Mouse (Mus musculus) spleen, embryonic (tissue): Measurements from ENCODE around the gene Ino80b.

Experiments
- CTCF ChIA-PET: fragments of 350-600 bp; sonication (Branson Sonifier 250); formaldehyde crosslinking; loops from one replicate; lab custom pipeline; 2022; lab: Charles Lee

The Ino80b gene

DNA sequence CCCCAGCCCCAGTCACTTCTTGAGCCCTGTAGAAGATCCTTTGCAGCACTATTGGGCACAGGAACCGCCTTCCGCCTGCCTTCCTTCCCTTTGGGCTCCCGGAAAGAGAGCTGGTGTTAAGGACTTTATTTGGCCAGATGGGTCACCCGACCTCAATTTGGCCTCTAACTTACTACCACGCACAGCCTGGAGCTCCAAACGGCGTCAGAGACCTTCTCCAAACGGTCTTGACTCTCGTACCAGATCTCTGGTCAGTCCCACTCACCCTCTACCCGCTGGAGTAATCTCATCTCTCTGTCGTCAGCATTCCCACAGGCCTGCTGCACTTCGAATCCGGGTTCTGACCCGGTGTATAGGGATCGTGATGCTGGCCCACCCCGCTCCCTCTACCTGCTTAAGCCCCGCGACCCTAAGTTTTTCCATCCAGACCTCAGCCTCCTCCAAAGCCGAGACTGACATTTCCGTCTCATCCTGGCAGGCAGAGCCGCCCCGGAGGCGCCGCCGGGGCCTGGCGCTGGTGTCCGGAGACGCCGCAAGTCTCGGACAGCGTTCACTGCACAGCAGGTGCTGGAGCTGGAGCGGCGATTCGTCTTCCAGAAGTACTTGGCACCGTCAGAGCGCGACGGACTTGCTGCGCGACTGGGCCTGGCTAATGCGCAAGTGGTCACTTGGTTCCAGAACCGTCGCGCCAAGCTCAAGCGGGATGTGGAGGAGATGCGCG lies 37.9 kb downstream of the Ino80b start:
- CTCF ChIA-PET = no interaction called here

DNA sequence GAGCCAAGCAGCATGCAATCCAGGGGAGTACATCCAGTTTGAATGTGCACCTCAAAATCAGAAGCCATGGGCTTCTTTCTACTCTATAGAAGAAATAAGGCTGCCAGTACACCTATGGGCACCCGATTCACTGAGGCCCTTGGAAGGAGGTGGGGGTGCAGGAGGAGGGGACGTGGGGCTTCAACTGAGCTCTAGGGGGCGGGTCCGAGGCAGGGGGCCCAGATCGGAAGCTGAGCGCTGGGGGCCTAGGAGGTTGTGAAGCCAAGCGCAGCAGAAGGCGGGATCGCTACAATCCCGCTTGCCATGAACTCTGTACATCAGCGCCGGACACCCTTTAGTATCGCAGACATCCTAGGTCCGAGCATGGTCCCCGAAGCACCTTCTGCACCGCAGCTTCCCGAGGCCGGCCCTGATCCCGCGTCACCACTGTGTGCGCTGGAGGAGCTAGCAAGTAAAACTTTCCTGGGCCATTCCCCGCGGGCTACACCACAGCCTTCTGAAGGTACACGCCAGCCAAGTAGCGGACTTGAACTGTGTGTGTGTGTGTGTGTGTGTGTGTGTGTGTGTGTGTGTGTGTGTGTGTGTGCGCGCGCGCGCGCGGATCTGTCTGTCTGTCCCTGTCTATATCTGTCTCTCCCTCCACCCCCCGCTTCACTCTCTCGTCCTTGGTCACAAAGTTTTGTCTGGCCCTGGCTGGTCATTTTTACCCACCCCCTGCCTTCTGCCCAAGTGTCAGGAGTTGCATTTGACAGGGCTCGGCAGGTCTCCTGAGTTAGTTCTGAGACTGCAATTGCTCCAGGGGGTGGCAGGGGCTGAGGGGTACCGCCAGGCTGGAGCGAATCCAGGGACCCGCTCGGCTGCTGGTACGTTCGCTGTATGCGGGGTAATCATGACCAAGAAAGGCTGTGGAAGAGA lies 38.9 kb downstream of the Ino80b start, which contains the start of gene Lbx2:
Gene Lbx2, plus strand, starts transcription at position 247 of the 915 bp plus-strand sequence.
- CTCF ChIA-PET = no interaction called here

DNA sequence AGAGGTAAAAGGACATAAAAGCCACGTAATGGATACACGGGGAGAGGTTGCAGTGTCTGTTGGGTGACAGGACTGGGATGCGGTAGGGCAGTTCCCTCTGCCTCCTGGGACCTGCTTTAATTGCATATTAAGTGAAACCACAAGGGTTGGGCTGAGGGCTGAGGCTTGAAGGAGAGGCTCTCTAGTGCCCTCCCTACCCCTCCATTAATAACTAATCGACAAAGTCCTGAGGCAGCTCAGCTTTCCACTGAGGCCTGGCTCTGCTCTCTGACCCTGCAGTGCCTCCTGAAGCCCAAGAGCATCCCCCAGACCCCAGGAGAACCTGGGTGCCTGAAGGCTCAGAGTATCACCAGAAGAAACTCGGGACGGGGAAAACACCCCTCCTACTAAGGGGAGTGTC lies 40.8 kb downstream of the Ino80b start:
- CTCF ChIA-PET = no interaction called here

DNA sequence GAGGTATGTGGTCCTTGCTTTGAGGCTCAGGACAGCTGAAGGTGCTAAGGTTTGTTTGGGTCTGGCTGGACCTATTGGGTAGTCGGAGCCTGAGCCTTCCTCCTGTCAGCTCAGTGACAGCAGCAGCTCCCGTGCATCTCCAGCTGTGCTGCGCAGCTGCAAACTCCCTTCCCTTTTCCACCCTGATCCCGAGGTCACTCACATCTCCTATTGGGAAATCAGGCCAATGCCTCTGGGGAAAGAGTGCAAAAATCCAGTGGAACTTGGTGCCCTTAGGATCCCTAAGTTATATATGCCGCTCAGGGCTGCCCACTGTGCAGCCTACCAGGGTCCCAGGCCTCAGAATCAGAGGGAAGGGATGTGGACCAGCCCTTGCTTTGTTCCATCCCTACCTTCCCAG lies 41.7 kb downstream of the Ino80b start:
- CTCF ChIA-PET = no interaction called here

DNA sequence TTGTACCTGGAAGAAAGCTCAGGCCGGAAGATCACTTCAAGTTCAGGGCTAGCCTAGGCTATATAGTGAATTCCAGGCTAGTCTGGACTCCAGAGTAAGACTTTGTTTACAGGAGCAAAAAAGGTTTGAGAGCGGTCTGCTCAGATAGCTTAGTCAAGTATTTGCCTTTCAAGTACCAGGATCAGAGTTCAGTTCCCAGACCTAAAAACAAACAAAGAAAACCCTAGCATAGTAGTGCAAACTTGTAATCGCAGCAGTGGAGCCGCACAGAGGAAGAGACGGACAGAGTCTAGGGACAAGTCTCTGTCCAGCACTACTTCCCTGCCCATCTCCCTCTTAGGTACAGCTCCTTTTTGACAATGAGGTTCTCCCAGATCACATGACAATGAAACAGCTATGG lies 45.0 kb downstream of the Ino80b start:
- CTCF ChIA-PET = no interaction called here

DNA sequence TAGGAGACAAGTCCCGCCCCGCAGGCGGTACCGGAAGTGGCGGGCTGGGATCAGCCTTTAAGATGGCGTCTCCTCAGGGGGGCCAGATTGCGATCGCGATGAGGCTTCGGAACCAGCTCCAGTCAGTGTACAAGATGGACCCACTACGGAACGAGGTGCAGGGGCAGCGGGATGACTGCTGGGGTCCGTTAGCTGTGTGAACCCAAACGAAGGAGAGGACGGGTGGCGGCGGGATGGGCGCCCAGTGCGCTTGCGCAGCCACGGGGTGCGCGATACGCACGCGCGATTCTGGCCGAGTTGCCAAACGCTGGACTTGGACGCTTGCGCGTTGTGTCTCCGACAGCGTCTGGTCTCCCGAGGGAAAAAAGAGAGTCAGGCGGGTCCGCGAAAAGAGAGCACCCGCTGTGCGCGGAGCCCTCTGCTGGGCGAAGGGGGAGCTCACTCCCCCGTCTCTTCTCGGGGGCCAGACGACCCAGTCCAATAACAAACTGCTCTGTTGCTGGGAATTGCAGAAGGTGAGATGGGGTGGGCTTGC lies 46.8 kb downstream of the Ino80b start:
- CTCF ChIA-PET = interaction anchor here (0.5 to 1.3 kb wide), 5 partner anchors 23 to 140 kb away, joined by 3 to 8 read pairs (median 4); partner anchors contain the start of genes Aup1, Ccdc142, Gm42688 and Htra2

DNA sequence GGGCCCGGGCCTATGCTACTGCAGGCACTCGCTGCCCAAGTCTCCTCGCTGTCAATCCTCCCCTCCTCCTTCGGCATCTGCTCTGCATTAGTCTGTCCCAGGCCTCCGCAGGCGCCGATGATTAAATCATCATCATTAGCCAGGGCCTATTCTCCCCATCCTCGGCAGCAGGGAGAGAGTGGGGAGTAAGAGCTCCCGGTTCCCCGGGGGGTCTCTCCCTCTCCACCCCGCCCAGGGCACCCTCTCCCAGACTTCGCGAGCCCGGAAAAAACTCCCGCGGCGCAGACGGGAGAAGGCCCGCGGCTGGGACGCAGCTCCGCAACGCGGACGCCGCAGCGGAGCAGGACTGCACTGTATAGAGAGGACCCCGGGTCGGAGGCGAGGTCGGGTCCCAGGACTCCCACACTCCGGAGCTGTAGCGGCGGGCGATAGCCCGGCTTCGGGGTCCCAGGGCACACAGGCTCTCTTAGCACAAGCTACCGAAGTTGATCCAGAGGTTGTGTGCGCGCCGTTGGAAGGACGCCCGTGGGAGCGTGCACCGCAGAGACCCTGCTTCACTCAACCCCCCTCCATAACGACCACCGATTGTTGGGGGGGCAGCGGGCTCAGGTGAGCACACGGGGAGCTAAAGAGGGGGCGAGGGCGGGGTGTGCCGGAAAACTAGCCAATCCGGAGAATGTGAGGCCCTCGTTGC lies 47.5 kb downstream of the Ino80b start, which contains the start of gene Pcgf1:
Gene Pcgf1, plus strand, starts transcription at position 240 of the 694 bp plus-strand sequence.
- CTCF ChIA-PET = interaction anchor here (0.9 to 1.3 kb wide), 4 partner anchors 23 to 81 kb away, joined by 4 to 8 read pairs (median 4); partner anchors contain the start of genes Aup1, Ccdc142, Gm42688 and Htra2

DNA sequence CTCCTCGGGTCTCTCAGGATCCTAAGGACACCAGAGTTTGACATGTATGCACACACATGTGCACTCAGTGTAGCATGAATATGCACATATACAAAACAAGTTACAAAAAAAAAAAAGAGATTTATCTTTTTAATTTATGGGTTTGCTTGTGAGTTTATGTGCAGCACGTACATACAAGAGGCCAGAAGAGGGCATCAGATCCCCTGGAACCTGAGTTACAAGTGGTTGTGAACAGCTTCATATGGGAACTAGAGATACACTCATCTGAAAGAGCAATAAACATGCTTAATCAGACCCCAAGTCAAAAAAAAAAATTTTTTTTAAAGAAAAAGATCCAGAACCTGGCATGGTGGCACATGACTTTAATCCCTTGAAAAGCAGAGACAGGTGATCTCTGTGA lies 50.3 kb downstream of the Ino80b start:
- CTCF ChIA-PET = interaction anchor here (0.6 kb wide), 1 partner anchor 22 kb away, joined by 6 read pairs; no protein-coding TSS in a partner anchor
